Mouse (Mus musculus) heart, adult 9 months (tissue): ENCODE measurements at regions not wholly inside any gene's neighbourhood (a gene's known extent, or its start where the extent isn't known, plus 50 kb on each side); places are given as distances from the start of the nearest gene placed in this dataset.

Source experiments
- DNase-seq, 2 experiments: peaks; one replicate each; pipeline ENCODE4 v3.0.0; 2022; ENCODE audit warnings: low spot score in 2 of 2

DNA sequence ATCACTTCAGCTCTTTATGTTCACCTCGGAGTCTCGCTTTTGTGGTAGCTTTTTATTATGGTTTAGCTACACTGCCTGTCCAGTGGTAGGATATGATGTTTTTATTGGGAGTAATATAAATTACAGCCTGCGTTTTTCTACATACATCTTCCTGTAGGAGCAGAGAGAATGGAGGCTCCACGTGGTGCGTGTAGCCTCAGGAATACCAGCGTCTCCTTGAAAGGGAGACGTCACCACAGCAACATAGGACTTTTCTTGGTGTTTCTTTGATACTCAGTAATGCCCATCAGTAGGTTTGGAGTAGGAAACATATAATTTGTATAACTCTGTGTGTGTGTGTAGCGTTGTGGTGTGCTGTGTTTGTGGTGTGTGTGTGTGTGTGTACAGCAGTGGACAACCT is 150.7 kb downstream of the Ndufs4 start:
- no peak for DNase-seq

DNA sequence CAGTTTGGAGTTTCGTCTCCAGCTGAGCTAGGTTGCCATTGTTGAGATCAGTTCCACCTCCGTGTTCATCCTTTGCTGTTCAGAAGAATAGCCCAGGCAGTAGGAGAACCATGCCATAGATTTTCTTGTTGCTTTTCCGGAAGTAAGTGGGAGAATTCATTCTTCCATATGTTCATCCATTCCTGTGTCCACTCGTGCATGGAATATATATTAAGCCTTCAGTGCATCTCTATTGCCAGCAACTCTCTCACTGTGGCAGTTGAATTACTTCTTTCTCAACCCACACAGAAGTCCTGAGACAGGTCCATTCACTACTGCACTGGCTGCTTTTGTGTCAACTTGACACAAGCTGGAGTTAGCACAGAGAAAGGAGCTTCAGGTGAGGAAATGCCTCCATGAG is 152.2 kb downstream of the Ndufs4 start:
- no peak for DNase-seq

DNA sequence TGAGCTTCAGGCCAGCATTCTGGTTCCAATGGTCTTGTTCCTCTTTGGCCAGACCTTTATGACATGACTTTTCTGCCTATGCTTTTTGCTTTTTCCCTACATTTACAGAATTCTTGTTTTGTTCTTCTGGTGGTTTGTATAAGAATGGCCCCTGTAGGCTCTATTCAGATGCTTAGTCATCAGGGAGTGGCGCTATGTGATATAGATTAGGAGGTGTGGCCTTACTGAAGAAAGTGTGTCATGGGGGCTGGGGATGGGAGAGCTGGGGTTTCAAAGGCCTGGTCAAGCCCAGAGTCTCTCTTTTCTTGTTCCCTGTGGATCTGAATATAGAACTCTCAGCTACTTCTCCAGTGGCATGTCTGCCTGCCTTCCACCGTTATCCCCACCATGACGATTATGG is 155.9 kb downstream of the Ndufs4 start:
- DNase-seq, result no peak

DNA sequence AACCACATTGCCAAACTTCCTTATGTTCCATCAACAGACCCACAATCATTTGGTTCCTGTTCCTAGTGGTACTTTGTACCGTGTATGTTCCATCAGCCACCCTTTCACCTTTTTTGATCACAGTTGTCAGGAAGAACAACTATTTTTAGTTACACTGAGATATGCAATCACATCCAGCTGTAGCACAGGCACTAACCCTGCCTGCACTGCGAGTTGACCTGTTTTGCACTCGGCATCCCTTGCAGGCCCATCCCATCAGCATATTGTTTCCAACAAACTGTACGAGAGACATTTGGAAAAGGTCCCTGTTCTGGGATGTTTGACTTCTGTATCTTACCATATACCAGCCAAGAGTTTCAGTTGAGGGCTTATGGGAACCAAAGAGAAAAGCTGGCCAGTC is 157.5 kb downstream of the Ndufs4 start:
- peak; percentile 12 to 23 for DNase-seq

DNA sequence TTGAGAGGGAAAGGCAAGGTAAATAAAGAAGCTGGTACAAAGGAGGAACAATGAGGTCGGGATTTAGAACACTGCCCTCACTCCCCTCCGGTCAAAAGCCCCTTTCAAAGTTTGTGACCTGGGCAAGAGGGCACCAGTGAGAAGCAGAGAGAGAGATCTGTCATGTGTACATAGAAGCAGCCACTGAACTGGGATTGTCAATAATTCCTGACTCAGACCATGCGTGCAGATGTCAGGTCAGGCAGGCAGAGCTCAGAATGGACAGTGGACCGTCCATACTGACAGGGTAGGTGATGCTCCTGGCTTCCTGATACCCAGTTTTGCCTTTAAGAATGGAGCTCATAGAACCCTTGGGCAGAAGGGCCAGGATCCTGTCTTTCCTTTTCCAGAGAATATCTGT is 161.0 kb downstream of the Ndufs4 start:
- DNase-seq, result no peak

DNA sequence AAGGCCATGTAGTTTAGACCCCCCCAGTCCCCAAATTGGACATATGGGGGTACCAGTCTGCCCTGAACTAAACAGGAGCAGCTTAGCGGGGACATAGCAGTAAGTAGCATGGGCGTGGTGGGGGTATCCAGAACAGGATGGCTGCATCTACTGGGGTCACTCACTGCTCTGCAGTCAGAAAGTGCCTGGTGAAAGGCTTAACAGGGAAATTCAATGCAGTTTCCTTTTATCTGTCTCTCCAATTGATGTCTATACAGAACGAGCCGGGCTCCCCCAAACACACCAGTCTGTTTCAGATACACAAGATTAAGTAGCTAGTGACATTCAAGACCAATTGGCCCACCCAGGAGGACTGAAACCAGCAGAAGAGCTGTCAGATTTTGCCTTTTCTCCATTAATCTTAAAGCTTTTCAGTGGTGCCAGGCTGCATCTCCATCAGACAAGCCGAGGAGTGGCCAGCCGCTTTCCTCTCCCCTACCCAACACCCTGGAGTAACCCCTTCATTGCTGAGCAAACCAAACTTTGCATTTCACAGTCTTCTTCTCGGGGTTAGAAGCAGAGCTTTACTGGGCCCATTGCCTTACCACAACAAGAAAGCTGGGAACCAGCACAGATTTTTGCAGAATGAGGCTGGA is 161.7 kb downstream of the Ndufs4 start:
- DNase-seq, result no peak

DNA sequence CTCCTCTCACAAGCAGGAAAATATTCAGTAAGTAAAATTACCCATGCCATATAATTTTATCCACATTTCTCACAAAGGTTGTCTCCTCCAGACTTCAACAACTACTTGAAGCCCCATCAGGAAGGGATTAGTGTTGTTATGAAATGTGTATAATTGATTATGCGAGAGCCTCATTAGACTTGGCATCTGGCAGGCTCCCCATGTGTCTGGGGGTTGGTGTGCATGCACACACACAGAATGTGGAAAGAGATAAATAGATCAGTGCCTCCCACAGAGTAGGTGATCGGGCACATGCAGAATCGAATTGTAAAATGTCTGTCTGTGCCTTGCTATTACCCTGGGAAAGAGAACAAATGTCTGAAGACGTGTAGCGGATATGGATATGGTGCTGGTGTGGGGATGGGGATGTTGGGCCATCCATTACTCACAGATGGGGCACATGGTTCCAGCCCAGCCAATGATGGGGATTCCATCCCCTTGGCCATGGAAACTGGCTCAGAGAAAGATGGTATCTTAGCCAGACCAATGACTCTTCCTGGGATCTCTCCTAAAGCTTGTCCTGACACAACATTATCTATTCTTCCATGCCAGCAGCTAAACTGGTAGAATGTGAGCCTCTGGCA is 168.1 kb downstream of the Ndufs4 start:
- no peak for DNase-seq

DNA sequence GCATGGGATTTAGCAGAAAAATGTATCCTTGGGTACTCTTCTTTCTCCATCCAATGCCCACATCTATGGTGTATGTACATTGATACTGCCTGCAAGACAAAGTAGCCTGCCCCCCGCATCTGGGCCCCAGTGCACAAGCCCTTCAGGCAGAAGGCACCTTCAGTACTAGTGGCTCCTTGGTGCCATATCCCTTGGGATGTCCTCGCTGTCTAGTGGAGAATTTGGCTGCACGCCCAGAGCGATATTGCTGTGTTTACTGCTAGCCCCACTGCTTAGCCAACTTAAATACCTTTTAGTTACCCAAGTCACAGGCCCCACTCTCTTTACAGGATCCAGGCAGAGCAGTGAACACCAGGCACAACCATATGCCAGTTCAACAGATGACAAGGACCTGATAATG is 173.0 kb downstream of the Ndufs4 start:
- DNase-seq, result no peak
